Mouse (Mus musculus) CD4-positive helper T cell, adult 2 months (primary cell): ENCODE data around the gene Tor1b.

ENCODE experiments used
- DNase-seq: peaks from one replicate; pipeline ENCODE4 v3.0.0-alpha.2; 2012; ENCODE audit warnings: low read depth, missing footprints, low spot score

Tor1b gene

GRCm38 (mm10) chr2:30985111-30986020 is 32.6 kb downstream of the Tor1b start:
- DNase-seq: peak; percentile 63

GRCm38 (mm10) chr2:30990221-30990620 is 37.5 kb downstream of the Tor1b start:
- no peak for DNase-seq

DNA sequence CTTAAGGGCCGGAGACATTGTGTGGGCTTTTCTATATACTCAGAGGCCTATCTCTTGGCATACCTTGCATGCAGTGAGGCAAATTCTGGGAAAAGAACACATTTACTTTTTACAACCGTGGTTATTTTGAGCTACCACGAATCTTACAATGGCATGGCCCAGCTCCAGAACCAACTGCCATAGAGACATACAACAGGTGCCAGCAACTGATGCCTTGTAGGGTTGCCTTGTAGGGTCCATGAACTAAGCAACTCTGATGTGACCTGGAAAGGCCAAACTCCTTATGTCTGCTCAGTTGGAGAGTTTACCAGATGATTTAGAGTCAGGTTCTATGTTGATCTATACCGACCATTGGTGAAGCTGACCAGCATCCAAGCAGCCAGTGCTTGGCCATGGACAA is 42.1 kb downstream of the Tor1b start:
- DNase-seq: no peak

- DNase-seq: peak; percentile 55
Measured at GRCm38 (mm10) chr2:30995432-30995996, 42.8 kb downstream of the Tor1b start.

DNA sequence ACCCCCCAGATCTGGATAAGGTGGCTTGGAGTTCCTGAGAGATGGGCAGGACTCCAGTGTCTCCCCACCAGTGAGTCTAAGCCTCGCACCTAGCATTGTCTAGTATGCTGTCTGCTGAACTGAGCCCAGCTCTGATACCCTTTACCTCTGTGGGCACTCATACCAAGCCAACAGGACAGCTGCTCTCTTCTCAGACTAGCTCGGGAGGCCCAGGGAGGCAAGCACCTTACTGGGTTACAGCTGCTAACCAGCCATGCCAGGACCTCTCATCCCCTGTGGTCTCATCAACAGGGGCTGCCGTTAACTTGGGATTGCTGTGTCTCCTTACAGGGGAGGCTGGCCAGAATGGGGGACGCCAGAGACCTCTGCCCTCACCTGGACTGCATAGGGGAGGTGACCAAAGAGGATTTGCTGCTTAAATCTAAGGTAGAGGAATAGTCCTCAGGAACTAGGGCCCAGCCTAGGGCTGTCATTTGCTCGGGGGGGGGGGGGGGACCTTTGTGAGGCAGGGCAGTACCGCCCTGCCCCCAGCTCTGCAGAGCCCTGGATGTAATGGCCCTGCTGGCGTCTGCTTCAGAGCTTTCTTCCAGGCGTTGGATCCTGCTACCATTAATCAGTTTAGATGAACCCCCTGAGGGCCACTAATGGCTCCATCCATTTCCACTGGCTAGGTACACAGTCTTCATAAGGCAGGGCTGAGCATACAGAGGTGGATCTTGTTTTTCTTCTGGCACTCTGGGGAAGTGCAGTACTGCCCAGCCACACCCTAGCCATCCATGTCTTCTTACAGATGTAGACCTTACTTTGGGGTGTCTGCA is 45.9 kb downstream of the Tor1b start:
- DNase-seq: no peak

GRCm38 (mm10) chr2:31002857-31003256 is 50.1 kb downstream of the Tor1b start:
- DNase-seq: no peak

GRCm38 (mm10) chr2:31005453-31005852 is 52.7 kb downstream of the Tor1b start:
- no peak for DNase-seq

DNA sequence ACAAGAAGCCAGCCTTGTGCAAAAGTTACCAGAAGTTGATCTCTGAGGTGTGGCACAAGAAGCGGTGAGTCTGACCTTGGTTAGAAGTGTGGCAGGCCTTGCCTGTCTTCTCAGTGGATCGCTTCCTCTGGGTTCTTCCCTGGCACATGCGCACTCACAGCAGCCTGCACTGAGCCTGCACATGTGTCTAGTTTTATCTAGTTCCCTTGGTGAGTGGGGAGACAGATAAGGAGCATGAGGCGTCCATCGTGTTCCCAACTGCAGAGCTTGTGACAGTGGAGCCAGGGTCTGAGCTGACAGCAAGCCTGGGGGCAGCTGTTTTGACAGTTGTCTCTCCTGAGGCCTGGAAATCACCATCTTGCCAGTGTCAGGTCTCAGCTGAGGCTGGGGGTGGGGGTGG is 53.7 kb downstream of the Tor1b start:
- peak; percentile 21 for DNase-seq

- DNase-seq: no peak
Measured at GRCm38 (mm10) chr2:31007208-31007607, 54.4 kb downstream of the Tor1b start.
